Mouse (Mus musculus) CD4-positive, CD25-positive, alpha-beta regulatory T cell, adult 2 months (primary cell): ENCODE data around the gene Cys1.
"Not testable (repeated sequence)": the region's sequence is repeated elsewhere in the genome, so short reads cannot be mapped to it uniquely, and the experiment has no call there.

ENCODE experiments used
- DNase-seq: peaks from one replicate; pipeline ENCODE4 v3.0.0-alpha.2; 2012; ENCODE audit warnings: low read depth, low spot score

Cys1 gene

GRCm38 (mm10) chr12:24648094-24648493, 33.5 kb downstream of the Cys1 start:
- no peak for DNase-seq

GRCm38 (mm10) chr12:24645901-24646300, 35.7 kb downstream of the Cys1 start:
- no peak for DNase-seq

GRCm38 (mm10) chr12:24644125-24644571, 37.5 kb downstream of the Cys1 start:
- DNase-seq: no peak

DNA sequence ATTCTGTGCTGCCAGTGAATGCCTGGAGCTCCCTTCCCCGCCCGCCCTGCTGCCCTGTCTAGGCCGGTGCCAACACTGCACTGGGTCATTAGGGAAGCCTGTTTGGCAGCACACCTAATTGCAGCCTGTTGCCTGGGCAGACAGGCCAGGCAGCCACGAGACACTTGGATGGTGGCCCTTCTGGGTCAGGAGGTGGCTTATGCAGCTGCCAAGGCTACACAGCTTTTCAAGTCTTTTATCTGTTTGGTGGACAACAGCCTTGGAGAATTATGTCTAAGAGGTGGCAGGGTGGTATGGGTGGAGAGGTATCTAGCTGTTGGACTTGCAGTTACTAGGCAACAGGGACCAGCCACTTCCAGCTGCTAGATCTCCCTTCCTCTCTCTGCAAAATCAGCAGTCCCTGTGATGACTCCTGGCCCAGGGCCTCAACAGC, 39.2 kb downstream of the Cys1 start:
- no peak for DNase-seq

GRCm38 (mm10) chr12:24638787-24639186, 42.8 kb downstream of the Cys1 start:
- DNase-seq: not testable (repeated sequence)

DNA sequence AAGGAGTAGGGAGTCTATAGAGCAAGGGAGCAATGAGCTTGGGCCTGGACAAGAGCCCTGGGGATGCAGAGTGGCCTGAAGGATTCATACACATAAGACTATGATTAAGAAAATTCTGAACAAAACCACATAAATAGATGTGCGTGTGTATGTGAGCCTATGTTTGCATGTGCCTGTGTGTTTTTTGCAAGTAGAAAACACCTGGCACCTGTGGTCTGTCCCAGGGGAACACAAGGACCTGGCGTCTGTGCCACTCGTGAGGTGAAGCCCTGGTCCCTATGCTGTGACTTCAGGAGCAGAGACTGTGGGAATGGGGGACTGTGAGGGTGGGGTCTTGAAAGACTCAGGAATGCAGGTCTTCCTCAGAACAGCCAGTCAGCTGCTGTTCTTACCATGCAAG, 47.0 kb downstream of the Cys1 start:
- no peak for DNase-seq

GRCm38 (mm10) chr12:24634212-24634611, 47.4 kb downstream of the Cys1 start:
- no peak for DNase-seq

GRCm38 (mm10) chr12:24633753-24634191, 47.8 kb downstream of the Cys1 start:
- DNase-seq: peak; percentile 43

DNA sequence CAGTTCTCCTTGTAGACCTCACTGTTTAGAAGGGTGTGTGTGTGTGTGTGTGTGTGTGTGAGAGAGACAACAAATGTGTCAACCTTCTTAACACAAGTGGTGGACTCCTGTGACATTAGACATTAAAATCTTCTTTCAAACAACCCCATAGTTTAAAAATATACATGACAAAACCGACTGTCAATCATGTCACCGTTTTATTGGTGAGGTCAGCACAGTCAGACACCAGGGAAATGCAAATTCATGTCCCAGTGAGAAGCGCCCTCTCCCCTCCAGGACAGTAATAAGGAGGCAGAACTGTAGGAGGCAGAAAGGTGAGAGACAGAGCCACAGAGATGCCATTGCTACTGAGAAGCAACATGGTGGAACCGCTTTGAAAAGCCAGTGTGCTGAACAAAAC, 49.2 kb downstream of the Cys1 start:
- no peak for DNase-seq

DNA sequence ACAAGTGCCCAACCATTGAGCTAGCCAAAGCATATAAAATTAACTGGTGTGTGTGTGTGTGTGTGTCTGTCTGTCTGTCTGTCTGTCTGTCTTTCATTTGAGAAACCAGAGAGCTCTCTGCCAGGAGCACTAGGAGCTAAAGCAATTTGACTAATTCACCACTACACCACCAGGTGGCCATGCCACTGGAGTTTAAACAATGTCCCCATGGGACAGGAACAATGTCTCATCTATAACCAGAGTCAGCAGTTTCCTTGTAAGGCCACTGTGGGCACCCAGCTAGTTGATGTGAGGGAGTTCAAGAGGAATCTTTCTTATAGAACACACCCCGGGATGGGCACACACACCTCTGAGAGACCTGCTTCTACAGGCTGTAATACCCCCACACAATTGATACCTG, 51.4 kb downstream of the Cys1 start:
- peak; percentile 57 for DNase-seq

DNA sequence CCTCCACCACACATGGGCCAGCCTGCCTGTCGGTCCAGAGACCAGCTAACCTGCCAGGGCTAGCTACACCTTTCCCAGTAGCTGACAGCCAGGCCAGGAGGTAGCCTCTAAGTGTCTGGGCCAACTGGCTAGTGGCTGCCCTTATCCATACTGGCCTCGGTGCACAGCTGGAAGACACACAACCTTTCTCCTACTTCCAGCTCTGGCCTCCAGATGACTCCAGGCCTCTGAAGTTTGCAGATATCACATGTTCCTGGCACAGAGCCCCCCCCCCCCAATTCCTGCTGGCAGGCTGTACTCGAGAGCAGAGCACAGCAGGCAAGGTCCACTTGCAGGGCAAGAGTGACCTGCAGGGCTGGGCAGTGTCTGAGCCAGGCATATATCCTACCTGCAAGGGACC, 54.4 kb downstream of the Cys1 start:
- DNase-seq: no peak

DNA sequence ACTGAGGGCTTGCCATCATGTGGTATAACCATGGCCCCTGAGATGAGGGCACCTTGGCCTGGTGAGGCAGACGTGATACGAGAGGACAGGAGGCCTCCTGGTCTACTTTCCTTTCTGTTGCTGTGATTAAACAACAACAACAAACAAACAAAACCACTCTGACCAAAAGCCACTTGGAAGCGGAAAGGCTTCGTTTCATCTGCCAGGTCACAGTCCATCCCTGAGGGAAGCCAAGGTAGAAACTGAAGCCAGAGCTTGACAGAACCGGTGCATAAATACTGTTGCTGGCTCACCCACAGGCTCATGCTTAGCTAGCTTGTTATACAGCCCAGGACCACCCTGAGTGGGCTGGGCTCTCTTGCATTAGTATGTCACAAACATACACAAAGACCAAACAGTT, 55.2 kb downstream of the Cys1 start:
- no peak for DNase-seq

DNA sequence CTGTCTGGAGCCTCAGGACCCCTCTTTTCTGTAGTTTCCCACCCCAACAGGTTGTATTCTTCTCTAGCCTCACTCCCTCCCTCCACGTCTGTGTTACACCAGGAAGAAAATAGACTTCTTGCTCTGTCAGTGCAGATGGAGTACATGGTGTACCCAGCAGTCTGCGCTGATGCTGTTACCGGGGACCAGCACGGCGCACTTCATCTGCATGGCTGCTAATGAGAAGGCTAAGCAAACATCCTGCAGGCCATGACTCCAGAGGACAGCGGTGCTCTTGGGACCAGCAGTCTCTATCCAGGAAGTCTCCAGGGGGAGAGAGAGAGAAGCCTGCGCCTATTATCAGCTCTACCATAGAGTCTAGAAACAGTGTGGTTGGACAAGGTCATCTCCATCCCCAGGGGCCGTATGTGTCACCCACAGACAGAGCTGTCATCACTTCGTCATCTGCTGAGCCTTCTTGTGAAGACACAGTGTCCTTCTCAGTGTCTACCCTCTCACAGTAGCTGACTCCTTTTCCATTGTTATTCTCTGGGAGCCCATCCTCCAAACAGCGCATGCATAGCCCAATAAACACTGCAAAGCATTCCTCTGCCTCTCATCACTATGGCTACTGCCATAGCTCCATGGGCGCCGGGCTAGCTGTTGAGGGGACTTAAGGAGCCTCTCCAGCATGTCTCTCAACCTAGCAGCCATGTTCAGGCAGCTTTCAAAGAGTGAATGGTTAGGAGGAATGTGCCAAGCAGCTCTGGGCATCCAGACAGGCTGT, 57.9 kb downstream of the Cys1 start:
- no peak for DNase-seq

DNA sequence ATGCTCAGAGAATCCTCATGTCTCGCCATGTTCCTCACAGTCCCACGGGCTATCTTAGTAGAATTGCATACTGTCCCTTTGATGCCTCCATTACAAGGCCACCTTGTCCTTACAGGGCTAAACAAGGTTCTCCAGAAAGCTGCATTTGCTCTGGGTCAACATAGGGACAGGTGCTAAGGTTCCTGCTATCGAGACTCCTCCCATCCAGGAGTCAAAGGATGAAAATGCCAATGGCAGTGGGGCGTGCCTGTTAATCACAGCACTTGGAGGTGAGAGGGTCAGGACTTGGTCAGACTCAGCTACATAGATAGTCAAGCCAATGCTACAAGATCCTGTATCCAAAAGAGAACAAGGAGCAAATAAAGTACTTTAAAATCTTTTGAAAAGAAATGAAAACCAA, 62.2 kb downstream of the Cys1 start:
- DNase-seq: no peak
